ENCODE assay signal across 8 mouse cellular contexts in the genomic region with DNA sequence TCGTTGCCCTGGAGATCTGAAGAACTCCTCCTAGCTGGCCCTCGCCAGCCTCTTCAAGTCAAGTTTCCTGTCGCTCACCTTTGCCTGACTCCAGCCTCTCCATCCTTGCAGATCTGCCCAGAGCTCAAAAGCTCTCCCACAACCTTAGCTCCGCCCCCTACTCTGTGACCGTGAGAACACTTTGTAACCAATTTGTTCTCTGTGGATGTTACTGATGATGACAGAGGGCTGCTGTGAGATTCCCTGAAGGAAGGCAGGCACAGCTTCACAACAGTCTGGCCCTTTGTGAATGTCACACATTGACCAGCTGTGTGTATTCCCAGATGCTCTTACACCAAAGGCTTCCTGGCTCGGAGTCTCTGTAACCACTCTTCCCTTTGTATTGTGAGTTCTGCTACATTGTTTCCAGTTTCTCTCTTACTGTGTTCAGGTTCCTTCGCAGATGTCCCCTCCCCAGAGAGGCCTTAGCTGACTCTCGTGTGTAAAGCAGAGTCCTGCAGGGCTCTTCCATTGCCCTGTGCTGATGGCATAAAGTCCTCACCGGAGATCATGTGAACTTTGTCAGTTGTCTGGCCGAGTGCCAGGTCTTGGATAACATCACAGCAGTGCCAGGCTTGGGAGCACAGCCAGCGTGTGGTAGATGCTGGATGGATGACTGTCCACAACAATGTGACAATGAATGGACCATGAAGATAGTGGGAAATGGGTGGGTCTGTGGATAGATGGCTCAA. TPM values are rescaled to one million over a fixed set of nuclear protein-coding genes. Genes with fewer than 3 reads are reported as not detected.
A peak's percentile ranks its signal among the peaks of the same experiment; 100 is the strongest.
DNase-seq lines count a peak whose midpoint lies in the region; ATAC-seq and TF ChIP-seq lines count a peak whose summit lies in the region.

No protein-coding gene starts in this region.

- no peaks in the 10 kb centered on the region for H3K9me3 ChIP-seq in hindbrain, embryonic 10.5 days
- no peaks in the 10 kb centered on the region for H3K9me3 ChIP-seq in lung, embryonic 14.5 days (ENCODE audit: low read depth, low read length)
- no peaks in the 10 kb centered on the region for H3K9me3 ChIP-seq in forebrain, embryonic 15.5 days

- 52% methylated on average over 11 of the region's 11 CpGs for WGBS in hindbrain, embryonic 10.5 days
- WGBS in lung, embryonic 14.5 days, result 19% methylated on average over 11 of the region's 11 CpGs
- 33% methylated on average over 11 of the region's 11 CpGs for WGBS in forebrain, embryonic 15.5 days

- no peak for TF ChIP-seq CTCF in lung, embryonic 14.5 days (IDR thresholded peaks at IDR 0.05; ENCODE audit: low read depth)

- no peak overlapping the region for H3K9ac ChIP-seq in lung, embryonic 14.5 days
- H3K9ac ChIP-seq in forebrain, embryonic 15.5 days (replicated peaks), result no peak overlapping the region

- H3K4me3 ChIP-seq in hindbrain, embryonic 10.5 days, result no peak overlapping the region
- no peak overlapping the region for H3K4me3 ChIP-seq in lung, embryonic 14.5 days (ENCODE audit: low read depth, low read length)
- no peak overlapping the region for H3K4me3 ChIP-seq in forebrain, embryonic 15.5 days

- H3K4me2 ChIP-seq in lung, embryonic 14.5 days, result no peak overlapping the region
- H3K4me2 ChIP-seq in forebrain, embryonic 15.5 days (replicated peaks), result no peak overlapping the region

- 0 out of 2 replicates have a peak, but pooled peaks cover 6% of the 10 kb centered on the region for H3K27me3 ChIP-seq in hindbrain, embryonic 10.5 days (ENCODE audit: insufficient read depth, poor library complexity, severe bottlenecking)
- H3K27me3 ChIP-seq in lung, embryonic 14.5 days (ENCODE audit: insufficient read depth, low read length), result no peaks in the 10 kb centered on the region
- H3K27me3 ChIP-seq in forebrain, embryonic 15.5 days, result no peaks in the 10 kb centered on the region

- ATAC-seq in lung, embryonic 14.5 days (ENCODE audit: insufficient read depth), result peak; percentile 62; the same call in 1 of the 2 replicates
- no peak for ATAC-seq in activated CD4-positive, CD25-positive, alpha-beta regulatory T cell, adult 4 months
- no peak for ATAC-seq in erythroid progenitor cell, adult 5-6 weeks (replicated peaks; ENCODE audit: low FRiP score, poor library complexity, severe bottlenecking)
- ATAC-seq in forebrain, embryonic 15.5 days (replicated peaks), result no peak

- H3K36me3 ChIP-seq in hindbrain, embryonic 10.5 days, result no peaks in the 10 kb centered on the region
- H3K36me3 ChIP-seq in lung, embryonic 14.5 days (ENCODE audit: insufficient read depth), result peaks cover 17% of the 10 kb centered on the region; the same call in 1 of the 2 replicates
- no peaks in the 10 kb centered on the region for H3K36me3 ChIP-seq in forebrain, embryonic 15.5 days

- peak overlapping the region; percentile 64 for H3K27ac ChIP-seq in hindbrain, embryonic 10.5 days
- no peak overlapping the region for H3K27ac ChIP-seq in lung, embryonic 14.5 days (ENCODE audit: low read depth)
- no peak overlapping the region for H3K27ac ChIP-seq in forebrain, embryonic 15.5 days (replicated peaks)

- peak; percentile 40 for DNase-seq in embryo, embryonic 10.5 days (ENCODE audit: low spot score)
- DNase-seq in embryo, embryonic 10 days (ENCODE audit: low spot score), result no peak
- peak; percentile 86 for DNase-seq in MN1 (ENCODE audit: low spot score)
- DNase-seq in hindbrain, embryonic 10.5 days (ENCODE audit: low spot score), result no peak
- DNase-seq in lung, embryonic 14.5 days, result peak; percentile 71

- H3K4me1 ChIP-seq in hindbrain, embryonic 10.5 days (replicated peaks), result peaks cover 37% of the 10 kb centered on the region
- no peaks in the 10 kb centered on the region; the same call in 1 of the 2 replicates for H3K4me1 ChIP-seq in lung, embryonic 14.5 days (ENCODE audit: insufficient read depth)
- peaks cover 13% of the 10 kb centered on the region for H3K4me1 ChIP-seq in forebrain, embryonic 15.5 days

RNA-seq across cellular contexts. Expression of a gene that starts 9.4 kb away (rescaled TPM):
- polyA plus RNA-seq in hindbrain, embryonic 10.5 days (2016; fragmentation: Nextera tagmentation; extraction: Ambion mirVana), result 4.2 and 5.0 TPM in 2 replicates
- 11.9 and 14.6 TPM in 2 replicates for polyA plus RNA-seq in lung, embryonic 14.5 days (2014; fragmentation: Nextera tagmentation; extraction: Ambion mirVana)
- polyA plus RNA-seq in activated CD4-positive, CD25-positive, alpha-beta regulatory T cell, adult 4 months (2017; shearing (Covaris generic)), result not detected
- total RNA-seq in erythroid progenitor cell, adult 5-6 weeks (2015; ENCODE audit: low replicate concordance), result not detected in 2 replicates
- not detected in 2 replicates for total RNA-seq in erythroid progenitor cell, adult 5-6 weeks (2017; ENCODE audit: low replicate concordance)
- 2.4 and 2.6 TPM in 2 replicates for polyA plus RNA-seq in forebrain, embryonic 15.5 days (2015; fragmentation: Nextera tagmentation; extraction: Ambion mirVana)

RNA-seq across cellular contexts. Expression of a gene that starts 19.9 kb away (rescaled TPM):
- polyA plus RNA-seq in hindbrain, embryonic 10.5 days (2016; fragmentation: Nextera tagmentation; extraction: Ambion mirVana), result 56.9 and 59.5 TPM in 2 replicates
- polyA plus RNA-seq in lung, embryonic 14.5 days (2014; fragmentation: Nextera tagmentation; extraction: Ambion mirVana), result 42.5 and 45.1 TPM in 2 replicates
- 1 to 10 TPM; 3.1 to 4.6 TPM for polyA plus RNA-seq in activated CD4-positive, CD25-positive, alpha-beta regulatory T cell, adult 4 months (2017; shearing (Covaris generic))
- total RNA-seq in erythroid progenitor cell, adult 5-6 weeks (2015; ENCODE audit: low replicate concordance), result not detected in 2 replicates
- 1.4 and 2.9 TPM in 2 replicates for total RNA-seq in erythroid progenitor cell, adult 5-6 weeks (2017; ENCODE audit: low replicate concordance)
- polyA plus RNA-seq in forebrain, embryonic 15.5 days (2015; fragmentation: Nextera tagmentation; extraction: Ambion mirVana), result 47.1 and 48.6 TPM in 2 replicates

RNA-seq across cellular contexts. Expression of a gene that starts 40.0 kb away (rescaled TPM):
- polyA plus RNA-seq in hindbrain, embryonic 10.5 days (2016; fragmentation: Nextera tagmentation; extraction: Ambion mirVana), result 0.84 and 1.1 TPM in 2 replicates
- polyA plus RNA-seq in lung, embryonic 14.5 days (2014; fragmentation: Nextera tagmentation; extraction: Ambion mirVana), result 0.30 and 0.58 TPM in 2 replicates
- not detected for polyA plus RNA-seq in activated CD4-positive, CD25-positive, alpha-beta regulatory T cell, adult 4 months (2017; shearing (Covaris generic))
- not detected in 2 replicates for total RNA-seq in erythroid progenitor cell, adult 5-6 weeks (2015; ENCODE audit: low replicate concordance)
- 0.13 and 0.91 TPM in 2 replicates for total RNA-seq in erythroid progenitor cell, adult 5-6 weeks (2017; ENCODE audit: low replicate concordance)
- polyA plus RNA-seq in forebrain, embryonic 15.5 days (2015; fragmentation: Nextera tagmentation; extraction: Ambion mirVana), result 5.3 and 5.4 TPM in 2 replicates

Comparison
In these comparisons a context has a peak if more than half of its experiments do, and no peak if none do; other contexts are left out.
1. DNase-seq: peak in embryo, embryonic 10.5 days (single experiment), MN1 (single experiment) and lung, embryonic 14.5 days (single experiment); none in embryo, embryonic 10 days (single experiment) and hindbrain, embryonic 10.5 days (single experiment).